Mouse (Mus musculus) heart, embryonic 14.5 days (tissue): Measurements from ENCODE around the gene Il9. TPM values are rescaled to one million over a fixed set of nuclear protein-coding genes. Genes with fewer than 3 reads are reported as not detected.

ENCODE experiments used
- ATAC-seq: fragments of 200-750 bp; cut with Nextera tagmentation; 2 replicates; pipeline ENCODE4 v1.8.0; 2017; ENCODE audit warnings: low read depth, moderate TSS enrichment; ENCODE audit not compliant: insufficient number of reproducible peaks, insufficient read depth, low FRiP score
- H3K27ac ChIP-seq, 2 experiments: fragments of 200-500 bp in 1 of 2; fragments of 300-500 bp in 1 of 2; sonication (generic) in 1 of 2; replicated peaks in 1 of 2; 2 replicates each; pipeline ENCODE4 v1.5.1; 2012 to 2014; ENCODE audit warnings: low read depth in 2 of 2, low read length in 2 of 2, control low read depth in 1 of 2, mild to moderate bottlenecking in 1 of 2, mixed read lengths in 1 of 2; ENCODE audit not compliant: control insufficient read depth in 1 of 2, insufficient read depth in 1 of 2
- H3K27me3 ChIP-seq: fragments of 300-500 bp; sonication (generic); 2 replicates; pipeline ENCODE4 v1.6.1; 2014; ENCODE audit warnings: mild to moderate bottlenecking, low read length, control low read depth; ENCODE audit not compliant: control insufficient read depth, insufficient read depth
- H3K36me3 ChIP-seq: fragments of 300-500 bp; sonication (generic); 2 replicates; pipeline ENCODE4 v1.6.1; 2014; ENCODE audit warnings: mild to moderate bottlenecking, control low read depth, low read length, mixed read lengths; ENCODE audit not compliant: control insufficient read depth, insufficient read depth
- H3K4me1 ChIP-seq, 2 experiments: fragments of 200-500 bp in 1 of 2; fragments of 300-500 bp in 1 of 2; sonication (generic) in 1 of 2; 2 replicates each; pipeline ENCODE4 v1.6.1; 2012 to 2014; ENCODE audit warnings: low read length in 2 of 2, control low read depth in 1 of 2, mixed read lengths in 1 of 2; ENCODE audit not compliant: control insufficient read depth in 2 of 2, insufficient read depth in 2 of 2
- H3K4me2 ChIP-seq: fragments of 300-500 bp; sonication (generic); 2 replicates; pipeline ENCODE4 v1.6.1; 2014; ENCODE audit warnings: mild to moderate bottlenecking, low read length
- H3K4me3 ChIP-seq, 2 experiments: fragments of 200-500 bp in 1 of 2; fragments of 300-500 bp in 1 of 2; sonication (generic) in 1 of 2; 2 replicates each; pipeline ENCODE4 v1.5.1; 2012 to 2014; ENCODE audit warnings: low read length in 2 of 2, mild to moderate bottlenecking in 2 of 2, control low read depth in 1 of 2, low read depth in 1 of 2, moderate library complexity in 1 of 2; ENCODE audit not compliant: control insufficient read depth in 1 of 2, insufficient read depth in 1 of 2
- H3K9ac ChIP-seq: fragments of 300-500 bp; sonication (generic); 2 replicates; pipeline ENCODE4 v1.6.1; 2014; ENCODE audit warnings: mild to moderate bottlenecking, low read length
- H3K9me3 ChIP-seq: fragments of 300-500 bp; sonication (generic); 2 replicates; pipeline ENCODE4 v1.6.1; 2016; ENCODE audit warnings: low read length, control low read depth; ENCODE audit not compliant: control insufficient read depth
- WGBS: fragments of 180-500 bp; shearing (Covaris S2); extraction: QIAGEN DNeasy Blood & Tissue Kit; methylation state at CpG from one replicate; pipeline ENCODE4 v1.1.7; 2014; 5-methylcytosine and 5-hydroxymethylcytosine counted together
- polyA plus RNA-seq: library from polyadenylated mRNA; unstranded; fragments of >200 nt; fragmentation: Nextera tagmentation; extraction: Ambion mirVana; gene quantifications from 2 replicates; pipeline ENCODE4 v1.2.1, GENCODE M21; 2014

Gene Il9
- polyA plus RNA-seq, 1 experiment from 2014 or later, result not detected

- 85% methylated on average over 9 of the region's 9 CpGs for WGBS
- no peaks in the 10 kb centered on the region for H3K9me3 ChIP-seq
- no peak for ATAC-seq
- no peaks in the 10 kb centered on the region; the same call in 1 of the 2 replicates for H3K27me3 ChIP-seq
- no peak overlapping the region for H3K27ac ChIP-seq
- no peaks in the 10 kb centered on the region for H3K36me3 ChIP-seq
- no peak overlapping the region for H3K4me3 ChIP-seq
- H3K4me1 ChIP-seq, result peaks cover 0 to 3% of the 10 kb centered on the region in 2 experiments; a peak in 2 of 4 replicates
- no peak overlapping the region for H3K4me2 ChIP-seq
- H3K9ac ChIP-seq, result no peak overlapping the region
These were observed 9.4 kb downstream of the Il9 start for GRCm38 (mm10) chr13:56472661-56473060.

DNA sequence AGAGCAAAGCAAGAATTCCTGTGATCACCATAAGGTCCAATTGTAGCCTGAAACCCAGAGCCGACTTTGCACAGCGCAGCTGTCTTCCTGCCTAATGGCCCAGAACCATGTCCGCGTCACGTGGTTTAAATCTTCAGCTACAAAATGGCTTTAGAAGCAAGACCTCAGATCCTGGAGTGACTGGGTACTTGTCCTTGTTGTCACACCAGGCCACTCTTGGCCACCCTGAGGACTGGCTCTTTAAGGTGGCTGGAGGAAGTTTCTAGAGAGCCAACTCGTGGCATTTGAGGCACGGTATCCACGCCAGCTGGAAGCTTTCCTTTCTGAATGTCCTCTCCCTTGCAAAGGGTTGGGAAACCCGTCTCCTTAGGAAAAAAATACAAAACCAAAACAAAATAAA lies 10.1 kb downstream of the Il9 start:
- Histone ChIP-seq H3K36me3 (no peaks in the 10 kb centered on the region), H3K27me3 (no peaks in the 10 kb centered on the region; the same call in 1 of the 2 replicates), H3K9ac (no peak overlapping the region), H3K4me1 (no peaks in the 10 kb centered on the region), H3K4me3 (no peak overlapping the region), H3K4me2 (no peak overlapping the region), H3K9me3 (no peaks in the 10 kb centered on the region), H3K27ac (no peak overlapping the region)
- WGBS, result 81% methylated on average over 9 of the region's 9 CpGs
- no peak for ATAC-seq

- Histone ChIP-seq H3K27me3 (no peaks in the 10 kb centered on the region; the same call in 1 of the 2 replicates), H3K4me3 (no peak overlapping the region), H3K4me1 (no peaks in the 10 kb centered on the region), H3K36me3 (no peaks in the 10 kb centered on the region), H3K9ac (no peak overlapping the region), H3K27ac (no peak overlapping the region), H3K9me3 (no peaks in the 10 kb centered on the region), H3K4me2 (no peak overlapping the region)
- WGBS, result 81% methylated on average over 6 of the region's 6 CpGs
- ATAC-seq, result no peak
These were observed 10.8 kb downstream of the Il9 start for GRCm38 (mm10) chr13:56471211-56471610.

DNA sequence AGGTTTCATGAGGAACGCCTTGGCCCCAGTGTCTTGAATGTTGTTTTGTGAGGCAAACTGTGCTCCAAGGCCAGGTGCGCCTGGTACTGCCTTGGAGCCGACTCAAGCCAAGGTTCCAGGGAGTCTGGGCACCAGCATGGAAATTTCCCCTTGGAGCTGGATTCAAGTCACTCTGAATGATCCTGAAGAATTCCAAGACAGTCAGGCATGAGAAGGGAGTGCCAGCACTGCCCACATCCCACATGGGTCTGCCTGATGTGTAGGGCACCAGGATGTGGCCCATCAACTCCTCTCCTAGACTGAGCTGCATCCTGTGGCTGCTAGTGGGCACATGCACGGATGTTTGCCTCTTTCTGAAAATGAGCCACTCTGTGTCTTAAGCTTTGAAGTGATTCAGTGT lies 13.5 kb downstream of the Il9 start:
- H3K27ac ChIP-seq, result no peak overlapping the region
- 86% methylated on average over 4 of the region's 4 CpGs for WGBS

GRCm38 (mm10) chr13:56467786-56468185 lies 14.3 kb downstream of the Il9 start:
- no peaks in the 10 kb centered on the region for H3K36me3 ChIP-seq
- ATAC-seq, result no peak
- no peak overlapping the region for H3K9ac ChIP-seq
- no peaks in the 10 kb centered on the region for H3K9me3 ChIP-seq
- no peak overlapping the region for H3K4me2 ChIP-seq
- WGBS, result 92% methylated on average over 7 of the region's 7 CpGs
- H3K27me3 ChIP-seq, result no peaks in the 10 kb centered on the region
- H3K27ac ChIP-seq, result no peak overlapping the region
- H3K4me3 ChIP-seq, result no peak overlapping the region
- H3K4me1 ChIP-seq, result no peaks in the 10 kb centered on the region

More for the DNA sequence above, 13.5 kb downstream of the Il9 start:
- ATAC-seq, result no peak
- Histone ChIP-seq H3K9me3 (no peaks in the 10 kb centered on the region), H3K9ac (no peak overlapping the region), H3K4me3 (no peak overlapping the region), H3K4me1 (no peaks in the 10 kb centered on the region), H3K27me3 (no peaks in the 10 kb centered on the region), H3K36me3 (no peaks in the 10 kb centered on the region), H3K4me2 (no peak overlapping the region)

DNA sequence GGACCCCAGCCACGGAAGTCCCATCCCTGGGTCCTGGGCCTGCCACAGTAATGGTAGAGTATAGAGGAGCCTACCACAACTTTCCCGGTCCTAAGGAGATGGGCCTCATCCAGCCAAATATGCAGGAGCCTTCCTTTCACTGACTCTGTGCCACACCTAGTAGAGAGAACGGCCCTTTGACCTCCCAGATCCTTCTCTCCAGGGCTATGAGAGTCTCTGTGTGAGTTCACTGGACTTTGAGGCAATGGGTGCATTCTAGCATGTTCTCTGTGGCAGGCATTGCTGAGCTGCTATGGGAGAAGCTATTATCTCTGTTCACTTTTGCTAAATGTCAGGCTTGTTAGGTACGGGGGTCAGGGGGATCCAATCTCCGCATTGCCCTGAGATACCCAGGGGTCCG lies 18.3 kb downstream of the Il9 start:
- H3K4me3 ChIP-seq, result no peak overlapping the region
- H3K4me1 ChIP-seq, result no peaks in the 10 kb centered on the region
- H3K27me3 ChIP-seq, result no peaks in the 10 kb centered on the region
- no peak overlapping the region for H3K27ac ChIP-seq
- H3K9me3 ChIP-seq, result no peaks in the 10 kb centered on the region
- no peak overlapping the region for H3K9ac ChIP-seq
- 69% methylated on average over 6 of the region's 6 CpGs for WGBS
- no peaks in the 10 kb centered on the region for H3K36me3 ChIP-seq
- ATAC-seq, result no peak
- no peak overlapping the region for H3K4me2 ChIP-seq

DNA sequence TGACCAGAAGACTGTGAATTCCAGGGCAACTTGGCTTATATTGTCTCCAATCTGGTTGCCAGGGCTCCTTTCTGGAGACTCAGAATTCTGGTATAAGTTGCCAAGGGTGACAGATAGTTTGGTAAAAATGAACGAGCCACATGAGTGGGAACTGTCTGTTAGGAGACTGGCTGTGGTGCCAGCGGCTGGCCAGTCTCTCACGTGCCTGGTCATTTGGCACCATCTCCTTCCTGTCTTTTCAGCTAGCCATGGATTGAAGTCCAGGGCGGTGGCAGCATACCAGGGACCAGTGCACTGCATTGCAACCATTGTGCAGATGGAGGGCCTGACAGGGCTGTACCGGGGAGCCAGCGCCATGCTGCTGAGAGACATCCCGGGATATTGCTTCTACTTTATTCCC lies 18.8 kb downstream of the Il9 start:
- no peak for ATAC-seq
- no peaks in the 10 kb centered on the region for H3K36me3 ChIP-seq
- no peaks in the 10 kb centered on the region for H3K27me3 ChIP-seq
- WGBS, result 76% methylated on average over 7 of the region's 7 CpGs
- no peak overlapping the region for H3K4me2 ChIP-seq
- H3K9ac ChIP-seq, result no peak overlapping the region
- no peak overlapping the region for H3K4me3 ChIP-seq
- H3K27ac ChIP-seq, result no peak overlapping the region
- no peaks in the 10 kb centered on the region for H3K9me3 ChIP-seq
- no peaks in the 10 kb centered on the region for H3K4me1 ChIP-seq

DNA sequence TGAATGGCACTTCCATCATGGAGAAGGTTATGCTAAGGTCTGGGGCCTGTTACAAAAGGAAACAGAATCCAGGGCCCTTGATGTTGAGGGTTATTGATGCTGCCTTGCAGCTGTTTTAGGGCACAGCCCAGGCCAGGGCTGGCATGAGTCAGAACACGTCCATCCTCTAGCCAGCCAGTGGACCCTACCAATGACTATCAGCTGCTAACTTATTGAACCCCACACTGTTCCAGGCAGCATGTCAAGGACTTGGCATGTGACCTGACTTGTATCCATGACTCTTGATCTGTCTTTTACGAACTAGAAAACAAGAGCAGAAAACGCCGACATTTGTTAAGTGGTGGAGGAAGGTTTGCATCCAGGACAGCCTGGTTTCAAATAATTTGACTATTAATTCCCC lies 19.3 kb downstream of the Il9 start:
- H3K9ac ChIP-seq, result no peak overlapping the region
- H3K4me1 ChIP-seq, result no peaks in the 10 kb centered on the region
- H3K36me3 ChIP-seq, result no peaks in the 10 kb centered on the region
- no peak overlapping the region for H3K4me2 ChIP-seq
- 90% methylated on average over 4 of the region's 4 CpGs for WGBS
- no peaks in the 10 kb centered on the region for H3K9me3 ChIP-seq
- H3K27me3 ChIP-seq, result no peaks in the 10 kb centered on the region
- ATAC-seq, result no peak
- H3K4me3 ChIP-seq, result no peak overlapping the region
- no peak overlapping the region for H3K27ac ChIP-seq
